Mouse (Mus musculus) forebrain, embryonic 16.5 days (tissue): Measurements from ENCODE around the gene Lag3. TPM values are rescaled to one million over a fixed set of nuclear protein-coding genes. Genes with fewer than 3 reads are reported as not detected.

Experiments
- ATAC-seq: fragments of 200-750 bp; cut with Nextera tagmentation; 2 replicates; pipeline ENCODE4 v1.8.0; 2017; ENCODE audit warnings: mild to moderate bottlenecking, moderate library complexity
- H3K27ac ChIP-seq: fragments of 300-500 bp; sonication (generic); 2 replicates; pipeline ENCODE4 v1.5.1; 2014; ENCODE audit warnings: low read length, control low read depth
- H3K27me3 ChIP-seq: fragments of 300-500 bp; sonication (generic); replicated peaks from 2 replicates; pipeline ENCODE4 v1.6.1; 2014; ENCODE audit warnings: low read length; ENCODE audit not compliant: control insufficient read depth, insufficient read depth
- H3K36me3 ChIP-seq: fragments of 300-500 bp; sonication (generic); 2 replicates; pipeline ENCODE4 v1.6.1; 2014; ENCODE audit not compliant: control insufficient read depth, insufficient read depth
- H3K4me1 ChIP-seq: fragments of 300-500 bp; sonication (generic); replicated peaks from 2 replicates; pipeline ENCODE4 v1.6.1; 2014; ENCODE audit warnings: low read length; ENCODE audit not compliant: control insufficient read depth, insufficient read depth
- H3K4me2 ChIP-seq: fragments of 300-500 bp; sonication (generic); 2 replicates; pipeline ENCODE4 v1.6.1; 2014; ENCODE audit warnings: mild to moderate bottlenecking, low read length, control low read depth
- H3K4me3 ChIP-seq: fragments of 300-500 bp; sonication (generic); replicated peaks from 2 replicates; pipeline ENCODE4 v1.5.1; 2014; ENCODE audit warnings: mild to moderate bottlenecking, low read length, control low read depth
- H3K9ac ChIP-seq: fragments of 300-500 bp; sonication (generic); replicated peaks from 2 replicates; pipeline ENCODE4 v1.6.1; 2014; ENCODE audit warnings: low read depth, low read length, control low read depth
- H3K9me3 ChIP-seq: fragments of 300-500 bp; sonication (generic); 2 replicates; pipeline ENCODE4 v1.6.1; 2016; ENCODE audit warnings: low read length; ENCODE audit not compliant: control insufficient read depth
- WGBS: fragments of 180-500 bp; shearing (Covaris S2); extraction: QIAGEN DNeasy Blood & Tissue Kit; methylation state at CpG from one replicate; pipeline ENCODE4 v1.1.7; 2014; 5-methylcytosine and 5-hydroxymethylcytosine counted together
- polyA plus RNA-seq: library from polyadenylated mRNA; unstranded; fragments of >200 nt; fragmentation: Nextera tagmentation; extraction: Ambion mirVana; gene quantifications from 2 replicates; pipeline ENCODE4 v1.2.1, GENCODE M21; 2015

The Lag3 gene
- polyA plus RNA-seq, 1 experiment from 2014 or later, result 2.9 TPM

- Histone ChIP-seq H3K27me3 (no peaks in the 10 kb centered on the region), H3K9ac (no peak overlapping the region), H3K27ac (no peak overlapping the region), H3K4me1 (peaks cover 4% of the 10 kb centered on the region), H3K9me3 (no peaks in the 10 kb centered on the region), H3K4me3 (no peak overlapping the region), H3K36me3 (peaks cover 26% of the 10 kb centered on the region), H3K4me2 (no peak overlapping the region)
- ATAC-seq, result no peak
- 87% methylated on average over 2 of the region's 2 CpGs for WGBS
These were observed 26.0 kb upstream of the Lag3 start for GRCm38 (mm10) chr6:124937493-124937892.

- no peak overlapping the region for H3K9ac ChIP-seq
- 89% methylated on average over 1 of the region's 1 CpGs for WGBS
- H3K4me2 ChIP-seq, result no peak overlapping the region
- H3K36me3 ChIP-seq, result peaks cover 26% of the 10 kb centered on the region
- H3K27me3 ChIP-seq, result no peaks in the 10 kb centered on the region
- no peak overlapping the region for H3K4me3 ChIP-seq
- ATAC-seq, result no peak
- peaks cover 10% of the 10 kb centered on the region for H3K4me1 ChIP-seq
- H3K27ac ChIP-seq, result no peak overlapping the region
- no peaks in the 10 kb centered on the region for H3K9me3 ChIP-seq
These were observed 25.2 kb upstream of the Lag3 start for GRCm38 (mm10) chr6:124936681-124937080.

GRCm38 (mm10) chr6:124934670-124935069 is 23.2 kb upstream of the Lag3 start:
- Histone ChIP-seq H3K9ac (no peak overlapping the region), H3K4me3 (no peak overlapping the region), H3K4me1 (peaks cover 16% of the 10 kb centered on the region), H3K4me2 (no peak overlapping the region), H3K27ac (no peak overlapping the region), H3K27me3 (no peaks in the 10 kb centered on the region), H3K9me3 (no peaks in the 10 kb centered on the region), H3K36me3 (peaks cover 26% of the 10 kb centered on the region)
- WGBS, result 91% methylated on average over 7 of the region's 7 CpGs
- no peak for ATAC-seq

GRCm38 (mm10) chr6:124933127-124933526 is 21.6 kb upstream of the Lag3 start:
- Histone ChIP-seq H3K4me2 (no peak overlapping the region), H3K9me3 (no peaks in the 10 kb centered on the region), H3K4me1 (peaks cover 16% of the 10 kb centered on the region), H3K9ac (no peak overlapping the region), H3K4me3 (no peak overlapping the region), H3K36me3 (peaks cover 26% of the 10 kb centered on the region), H3K27me3 (no peaks in the 10 kb centered on the region), H3K27ac (no peak overlapping the region)
- ATAC-seq, result no peak
- 87% methylated on average over 3 of the region's 3 CpGs for WGBS

GRCm38 (mm10) chr6:124932314-124932695 is 20.8 kb upstream of the Lag3 start:
- Histone ChIP-seq H3K27me3 (no peaks in the 10 kb centered on the region), H3K36me3 (peaks cover 26% of the 10 kb centered on the region), H3K9me3 (no peaks in the 10 kb centered on the region), H3K4me1 (peaks cover 16% of the 10 kb centered on the region), H3K9ac (peak overlapping the region; percentile 98), H3K27ac (no peak overlapping the region), H3K4me3 (peak overlapping the region; percentile 90), H3K4me2 (peak overlapping the region; percentile 74)
- ATAC-seq, result no peak
- WGBS, result 37% methylated on average over 12 of the region's 12 CpGs

GRCm38 (mm10) chr6:124931525-124932313 is 20.2 kb upstream of the Lag3 start:
- no peaks in the 10 kb centered on the region for H3K9me3 ChIP-seq
- ATAC-seq, result peak; percentile 29
- 1% methylated on average over 47 of the region's 48 CpGs for WGBS
- no peaks in the 10 kb centered on the region for H3K27me3 ChIP-seq
- peaks cover 26% of the 10 kb centered on the region for H3K36me3 ChIP-seq
- peak overlapping the region; percentile 90 for H3K4me3 ChIP-seq
- peaks cover 16% of the 10 kb centered on the region for H3K4me1 ChIP-seq
- H3K27ac ChIP-seq, result peak overlapping the region; percentile 96
- H3K4me2 ChIP-seq, result peak overlapping the region; percentile 74
- peak overlapping the region; percentile 98 for H3K9ac ChIP-seq

- ATAC-seq, result peak; percentile 90
- Histone ChIP-seq H3K9me3 (no peaks in the 10 kb centered on the region), H3K4me1 (peaks cover 16% of the 10 kb centered on the region), H3K9ac (peak within 1 kb of the TSS; percentile 98), H3K27ac (peak within 1 kb of the TSS; percentile 96), H3K4me3 (peak within 1 kb of the TSS; percentile 90), H3K4me2 (peak within 1 kb of the TSS; percentile 74), H3K27me3 (no peaks in the 10 kb centered on the region), H3K36me3 (peaks cover 19% of the 10 kb centered on the region)
- under 1% methylated on average over 53 of the region's 64 CpGs for WGBS
These were observed 19.4 kb upstream of the Lag3 start, which contains the start of gene Mlf2 for GRCm38 (mm10) chr6:124930754-124931524. Gene Mlf2 (plus strand): TSS chr6:124931386.

- H3K36me3 ChIP-seq, result peaks cover 16% of the 10 kb centered on the region
- peak overlapping the region; percentile 98 for H3K9ac ChIP-seq
- H3K27ac ChIP-seq, result peak overlapping the region; percentile 96
- peaks cover 20% of the 10 kb centered on the region for H3K4me1 ChIP-seq
- no peak for ATAC-seq
- no peaks in the 10 kb centered on the region for H3K9me3 ChIP-seq
- peak overlapping the region; percentile 90 for H3K4me3 ChIP-seq
- peak overlapping the region; percentile 47 for H3K4me2 ChIP-seq
- H3K27me3 ChIP-seq, result no peaks in the 10 kb centered on the region
- 45% methylated on average over 1 of the region's 1 CpGs for WGBS
These were observed 18.7 kb upstream of the Lag3 start for GRCm38 (mm10) chr6:124930231-124930630.

- H3K4me2 ChIP-seq, result no peak overlapping the region
- no peak overlapping the region for H3K27ac ChIP-seq
- H3K9me3 ChIP-seq, result no peaks in the 10 kb centered on the region
- ATAC-seq, result no peak
- 49% methylated on average over 5 of the region's 5 CpGs for WGBS
- H3K27me3 ChIP-seq, result no peaks in the 10 kb centered on the region
- H3K4me1 ChIP-seq, result peaks cover 14% of the 10 kb centered on the region
- H3K9ac ChIP-seq, result no peak overlapping the region
- H3K36me3 ChIP-seq, result no peaks in the 10 kb centered on the region
- no peak overlapping the region for H3K4me3 ChIP-seq
These were observed 14.4 kb upstream of the Lag3 start for GRCm38 (mm10) chr6:124925941-124926340.
